Mouse (Mus musculus): ENCODE data around the gene Arsg. TPM values are rescaled to one million over a fixed set of nuclear protein-coding genes. Genes with fewer than 3 reads are reported as not detected.

The Arsg gene
- polyA plus RNA-seq (2014; fragmentation: Nextera tagmentation; extraction: Ambion mirVana), result 1.9 and 2.3 TPM in 2 replicates

DNA sequence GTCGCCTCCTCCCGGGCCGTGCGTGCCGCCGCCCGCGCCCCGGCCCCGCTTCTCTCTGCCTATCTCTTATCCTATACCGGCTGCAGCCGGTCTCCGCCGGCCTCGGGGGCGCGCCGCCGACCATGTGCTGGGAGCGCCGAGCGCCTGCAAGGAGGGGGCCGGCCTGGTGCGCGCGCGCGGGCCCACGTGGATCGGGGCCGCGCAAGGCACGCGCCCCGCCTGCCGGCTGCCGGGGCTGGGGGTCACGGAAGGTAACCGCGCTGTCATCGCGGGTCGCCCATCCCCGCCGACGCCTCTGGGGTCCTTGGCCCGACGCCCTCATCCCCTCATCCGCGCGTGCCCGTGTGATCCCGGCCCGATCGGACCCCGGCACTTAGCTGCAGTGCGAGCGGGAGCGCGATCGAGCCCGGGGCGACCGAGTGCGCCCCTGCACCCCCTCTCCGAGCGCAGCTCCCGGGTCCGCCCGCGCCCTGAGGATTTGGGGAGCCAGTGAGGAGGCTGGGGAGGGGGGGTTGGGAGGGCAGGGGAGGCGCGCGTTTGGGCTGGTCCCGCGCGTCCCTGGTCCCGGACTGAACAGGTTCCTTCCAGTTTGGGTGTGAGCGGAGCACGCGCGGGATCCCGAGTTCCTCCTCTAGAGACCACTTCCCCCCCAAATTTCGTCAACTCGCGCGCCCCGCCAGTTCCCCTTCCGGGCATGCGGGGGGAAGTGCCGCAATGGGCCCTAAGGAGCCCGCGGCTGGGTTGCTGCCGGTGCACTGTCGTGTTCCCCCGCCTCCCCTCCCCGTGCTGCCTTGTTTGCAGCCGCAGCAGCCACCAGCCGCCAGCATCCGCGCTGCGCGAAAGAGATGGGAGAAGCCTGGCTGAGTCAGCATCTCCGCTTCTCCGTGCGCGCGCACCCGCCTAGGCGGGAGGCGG is at the start of gene Arsg, which contains the start of gene Slc16a6:
TSS of gene Arsg (plus strand) at position 204 of the 915 bp plus-strand sequence.
TSS of gene Slc16a6 (minus strand) at position 428 of the 915 bp plus-strand sequence.
- H3K4me3 ChIP-seq (ENCODE audit: low read depth, low read length), result peak within 1 kb of the TSS; percentile 77
- WGBS, result under 1% methylated on average over 74 of the region's 111 CpGs

DNA sequence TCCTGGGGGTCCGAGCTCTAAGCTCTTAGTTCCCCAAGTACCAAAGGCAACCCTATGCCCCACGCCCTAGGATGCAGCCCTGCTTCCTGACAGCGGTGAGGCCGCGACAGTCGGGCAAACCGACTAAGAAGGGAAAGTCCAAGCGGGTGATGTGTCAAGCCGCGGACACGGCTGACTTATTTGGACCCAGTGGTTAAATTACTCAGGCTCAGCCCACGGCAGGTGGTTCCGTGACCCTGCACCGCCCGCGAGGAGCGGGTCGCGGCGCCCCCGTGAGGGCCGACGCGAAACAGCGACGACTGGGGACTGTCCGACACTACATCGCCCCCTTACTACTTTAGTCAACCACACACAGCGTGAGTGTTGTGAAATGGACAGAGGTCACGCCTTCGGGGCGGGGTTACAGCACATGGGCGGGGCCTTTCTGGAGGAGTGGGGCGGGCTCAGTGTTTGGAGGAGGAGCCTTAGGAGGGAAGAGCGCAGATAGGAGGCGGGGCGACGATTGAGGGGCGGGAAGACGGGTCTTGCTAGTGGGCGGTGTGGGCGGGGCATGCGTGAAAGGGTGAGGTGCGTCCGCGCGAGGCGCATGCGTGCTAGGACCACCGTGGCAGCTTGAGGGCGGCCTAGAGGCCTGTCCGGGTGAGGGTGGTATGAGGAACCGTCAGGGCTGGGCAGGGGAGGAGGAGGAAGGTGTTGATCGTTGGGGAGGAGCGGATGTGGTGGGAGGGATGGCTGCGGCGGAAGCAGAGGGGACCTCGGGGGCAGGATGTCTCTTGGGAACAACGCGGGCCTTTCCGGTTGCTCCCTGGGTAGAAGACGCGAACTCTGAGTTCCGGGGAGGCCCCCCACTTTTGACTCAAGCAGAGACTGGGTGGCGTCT is 47.5 kb upstream of the Arsg start, which contains the start of gene Amz2:
TSS of gene Amz2 (plus strand) at position 555 of the 880 bp plus-strand sequence.
- Histone ChIP-seq H3K27ac (ENCODE audit: low read depth, low read length) (peak within 1 kb of the TSS; percentile 86), H3K4me3 (ENCODE audit: low read depth, low read length) (peak within 1 kb of the TSS; percentile 62), H3K4me2 (ENCODE audit: low read depth) (peak within 1 kb of the TSS; percentile 65), H3K9ac (ENCODE audit: low read length) (peak within 1 kb of the TSS; percentile 78), H3K9me3 (ENCODE audit: control insufficient read depth, low read length) (no peaks in the 10 kb centered on the region), H3K4me1 (ENCODE audit: control insufficient read depth, insufficient read depth, low read length) (0 out of 2 replicates have a peak, but pooled peaks cover 5% of the 10 kb centered on the region), H3K27me3 (ENCODE audit: control insufficient read depth, insufficient read depth, low read length) (no peaks in the 10 kb centered on the region), H3K36me3 (ENCODE audit: control insufficient read depth, insufficient read depth, low read length) (no peaks in the 10 kb centered on the region)
- peak; percentile 96 for ATAC-seq (ENCODE audit: insufficient read depth, low FRiP score, low TSS enrichment)
- DNase-seq (ENCODE audit: low spot score), result peak; percentile 100
- WGBS, result under 1% methylated on average over 64 of the region's 65 CpGs

More for the DNA sequence above, at the start of gene Arsg, which contains the start of gene Slc16a6:
- no peaks in the 10 kb centered on the region for H3K36me3 ChIP-seq (ENCODE audit: control insufficient read depth, insufficient read depth, low read length)
- peak within 1 kb of the TSS; percentile 94 for H3K9ac ChIP-seq (ENCODE audit: low read length)
- no peaks in the 10 kb centered on the region for H3K27me3 ChIP-seq (ENCODE audit: control insufficient read depth, insufficient read depth, low read length)
- ATAC-seq (ENCODE audit: insufficient read depth, low FRiP score, low TSS enrichment) (peak; percentile 84), DNase-seq (ENCODE audit: low spot score) (peak; percentile 92)
- peak within 1 kb of the TSS; percentile 92 for H3K27ac ChIP-seq (ENCODE audit: low read depth, low read length)
- peaks cover 12% of the 10 kb centered on the region; the same call in 1 of the 2 replicates for H3K4me1 ChIP-seq (ENCODE audit: control insufficient read depth, insufficient read depth, low read length)
- H3K9me3 ChIP-seq (ENCODE audit: control insufficient read depth, low read length), result no peaks in the 10 kb centered on the region
- peak within 1 kb of the TSS; percentile 84 for H3K4me2 ChIP-seq (ENCODE audit: low read depth)

DNA sequence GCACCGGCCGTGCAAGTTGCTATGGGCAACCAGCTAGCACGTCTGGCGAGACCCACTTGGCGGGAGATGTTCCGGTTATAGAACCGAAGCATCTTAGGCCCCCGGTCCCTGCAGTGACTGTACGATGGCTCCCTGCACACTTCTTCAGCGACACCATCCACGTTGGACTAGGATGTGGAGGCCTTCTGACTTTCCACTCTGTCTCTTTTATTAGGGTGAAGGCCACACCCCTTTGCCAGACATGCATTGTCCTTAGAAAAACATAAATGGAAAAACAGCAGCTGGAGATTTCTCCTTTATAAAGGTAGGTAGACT is 46.9 kb upstream of the Arsg start:
- ATAC-seq (ENCODE audit: insufficient read depth, low FRiP score, low TSS enrichment), result no peak
- H3K27ac ChIP-seq (ENCODE audit: low read depth, low read length), result peak overlapping the region; percentile 86
- DNase-seq (ENCODE audit: low spot score), result no peak
- H3K4me2 ChIP-seq (ENCODE audit: low read depth), result peak overlapping the region; percentile 65
- peak overlapping the region; percentile 62 for H3K4me3 ChIP-seq (ENCODE audit: low read depth, low read length)
- WGBS, result 0% methylated on average over 11 of the region's 11 CpGs
- H3K27me3 ChIP-seq (ENCODE audit: control insufficient read depth, insufficient read depth, low read length), result no peaks in the 10 kb centered on the region
- H3K36me3 ChIP-seq (ENCODE audit: control insufficient read depth, insufficient read depth, low read length), result no peaks in the 10 kb centered on the region
- H3K4me1 ChIP-seq (ENCODE audit: control insufficient read depth, insufficient read depth, low read length), result 0 out of 2 replicates have a peak, but pooled peaks cover 5% of the 10 kb centered on the region
- no peaks in the 10 kb centered on the region for H3K9me3 ChIP-seq (ENCODE audit: control insufficient read depth, low read length)
- H3K9ac ChIP-seq (ENCODE audit: low read length), result peak overlapping the region; percentile 78

DNA sequence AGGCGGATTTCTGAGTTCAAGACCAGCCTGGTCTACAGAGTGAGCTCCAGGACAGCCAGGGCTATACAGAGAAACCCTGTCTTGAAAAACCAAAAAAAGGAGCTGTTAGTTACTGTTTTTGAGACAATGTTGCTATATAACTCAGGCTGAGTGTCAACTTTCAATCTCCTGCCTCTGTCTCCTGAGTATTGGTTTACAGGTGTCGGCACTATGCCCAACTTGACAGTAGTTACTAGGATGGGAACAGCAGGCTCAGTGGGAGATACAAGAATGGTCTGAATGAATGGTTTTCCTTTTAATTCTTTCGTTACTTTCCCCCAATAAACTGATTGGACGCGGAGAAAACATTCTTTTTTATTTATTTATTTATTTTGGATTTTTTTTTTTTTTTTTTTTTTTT is 45.8 kb upstream of the Arsg start:
- H3K9me3 ChIP-seq (ENCODE audit: control insufficient read depth, low read length), result no peaks in the 10 kb centered on the region
- no peak overlapping the region for H3K4me2 ChIP-seq (ENCODE audit: low read depth)
- no peak overlapping the region for H3K9ac ChIP-seq (ENCODE audit: low read length)
- H3K4me3 ChIP-seq (ENCODE audit: low read depth, low read length), result no peak overlapping the region
- H3K27ac ChIP-seq (ENCODE audit: low read depth, low read length), result no peak overlapping the region
- 92% methylated on average over 5 of the region's 5 CpGs for WGBS
- H3K36me3 ChIP-seq (ENCODE audit: control insufficient read depth, insufficient read depth, low read length), result no peaks in the 10 kb centered on the region
- DNase-seq (ENCODE audit: low spot score) (no peak), ATAC-seq (ENCODE audit: insufficient read depth, low FRiP score, low TSS enrichment) (no peak)
- H3K4me1 ChIP-seq (ENCODE audit: control insufficient read depth, insufficient read depth, low read length), result 0 out of 2 replicates have a peak, but pooled peaks cover 5% of the 10 kb centered on the region
- no peaks in the 10 kb centered on the region for H3K27me3 ChIP-seq (ENCODE audit: control insufficient read depth, insufficient read depth, low read length)

DNA sequence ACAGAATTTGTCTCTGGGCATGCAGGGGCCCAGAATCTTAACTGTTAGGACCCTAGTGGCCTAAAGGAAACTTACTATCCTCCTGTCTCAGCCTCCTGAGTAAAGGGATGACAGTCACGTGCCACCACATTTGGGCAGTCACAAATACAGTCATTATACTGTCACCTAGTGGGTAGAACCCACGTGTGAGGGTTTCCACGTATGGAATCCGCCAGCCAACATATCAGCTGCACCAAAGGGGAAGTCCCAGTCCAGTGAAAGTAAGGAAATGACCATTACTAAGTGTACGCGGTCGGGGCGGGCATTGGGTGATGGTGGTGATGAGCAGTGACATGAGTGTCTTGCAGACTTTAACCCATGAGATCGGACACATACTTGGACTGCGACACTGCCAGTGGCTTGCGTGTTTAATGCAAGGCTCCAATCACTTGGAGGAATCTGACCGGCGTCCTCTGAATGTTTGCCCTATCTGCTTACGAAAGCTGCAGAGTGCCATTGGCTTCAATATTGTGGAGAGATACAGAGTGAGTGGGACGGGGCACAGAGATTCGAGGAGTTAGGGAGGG is 38.9 kb upstream of the Arsg start:
- peaks cover 3% of the 10 kb centered on the region for H3K36me3 ChIP-seq (ENCODE audit: control insufficient read depth, insufficient read depth, low read length)
- H3K4me1 ChIP-seq (ENCODE audit: control insufficient read depth, insufficient read depth, low read length), result no peaks in the 10 kb centered on the region
- WGBS, result 95% methylated on average over 16 of the region's 16 CpGs
- DNase-seq (ENCODE audit: low spot score) (no peak), ATAC-seq (ENCODE audit: insufficient read depth, low FRiP score, low TSS enrichment) (no peak)
- H3K9ac ChIP-seq (ENCODE audit: low read length), result no peak overlapping the region
- no peaks in the 10 kb centered on the region for H3K9me3 ChIP-seq (ENCODE audit: control insufficient read depth, low read length)
- H3K4me3 ChIP-seq (ENCODE audit: low read depth, low read length), result no peak overlapping the region
- H3K27me3 ChIP-seq (ENCODE audit: control insufficient read depth, insufficient read depth, low read length), result no peaks in the 10 kb centered on the region
- no peak overlapping the region for H3K4me2 ChIP-seq (ENCODE audit: low read depth)
- H3K27ac ChIP-seq (ENCODE audit: low read depth, low read length), result no peak overlapping the region

DNA sequence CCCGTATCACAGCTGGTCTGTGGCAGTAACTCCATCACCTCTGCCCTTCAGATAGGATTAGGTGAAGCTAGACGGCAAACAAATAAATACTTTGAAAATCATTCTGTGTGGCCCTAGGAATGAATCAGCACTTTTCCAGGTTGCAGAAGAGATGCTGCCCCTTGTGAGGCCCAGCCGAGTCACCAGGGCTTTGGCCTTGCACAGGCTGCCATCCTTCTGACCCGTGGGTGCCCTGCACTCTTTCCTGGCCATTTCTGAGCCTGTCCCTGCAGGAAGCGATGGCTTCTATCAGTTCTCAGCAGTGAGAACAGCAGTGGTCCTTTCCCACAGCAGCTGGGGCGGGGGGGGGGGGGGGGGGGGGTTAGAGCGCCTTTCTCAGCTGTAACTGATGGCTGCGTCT is 36.3 kb upstream of the Arsg start:
- H3K36me3 ChIP-seq (ENCODE audit: control insufficient read depth, insufficient read depth, low read length), result peaks cover 3% of the 10 kb centered on the region
- H3K4me2 ChIP-seq (ENCODE audit: low read depth), result no peak overlapping the region
- no peak for DNase-seq (ENCODE audit: low spot score)
- ATAC-seq (ENCODE audit: insufficient read depth, low FRiP score, low TSS enrichment), result no peak
- H3K9me3 ChIP-seq (ENCODE audit: control insufficient read depth, low read length), result no peaks in the 10 kb centered on the region
- peaks cover 6% of the 10 kb centered on the region; the same call in 1 of the 2 replicates for H3K27me3 ChIP-seq (ENCODE audit: control insufficient read depth, insufficient read depth, low read length)
- no peak overlapping the region for H3K9ac ChIP-seq (ENCODE audit: low read length)
- H3K4me1 ChIP-seq (ENCODE audit: control insufficient read depth, insufficient read depth, low read length), result no peaks in the 10 kb centered on the region
- no peak overlapping the region for H3K4me3 ChIP-seq (ENCODE audit: low read depth, low read length)
- WGBS, result 77% methylated on average over 7 of the region's 8 CpGs
- H3K27ac ChIP-seq (ENCODE audit: low read depth, low read length), result no peak overlapping the region

DNA sequence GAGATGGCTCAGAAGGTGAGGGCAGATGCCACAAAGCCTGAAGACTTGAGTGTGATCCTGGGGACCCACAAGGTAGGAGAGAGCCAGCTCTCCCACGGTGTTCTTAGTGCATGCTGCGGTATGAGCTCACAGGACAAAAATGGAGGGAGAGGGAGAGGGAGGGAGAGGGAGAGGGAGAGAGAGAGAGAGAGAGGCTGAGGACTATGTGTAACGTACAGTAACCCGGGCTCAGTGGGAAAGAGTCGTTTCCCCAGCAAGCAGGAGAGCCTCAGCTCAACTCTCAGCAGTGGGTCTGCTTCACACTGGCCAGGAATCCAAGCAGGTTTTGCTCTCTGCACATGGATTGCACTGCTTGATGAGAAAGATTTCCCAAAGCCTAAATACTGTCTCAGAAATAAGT is 34.0 kb upstream of the Arsg start:
- H3K36me3 ChIP-seq (ENCODE audit: control insufficient read depth, insufficient read depth, low read length), result peaks cover 3% of the 10 kb centered on the region
- 29% methylated on average over 4 of the region's 5 CpGs for WGBS
- H3K27ac ChIP-seq (ENCODE audit: low read depth, low read length), result no peak overlapping the region
- no peaks in the 10 kb centered on the region for H3K4me1 ChIP-seq (ENCODE audit: control insufficient read depth, insufficient read depth, low read length)
- peaks cover 6% of the 10 kb centered on the region; the same call in 1 of the 2 replicates for H3K27me3 ChIP-seq (ENCODE audit: control insufficient read depth, insufficient read depth, low read length)
- H3K9ac ChIP-seq (ENCODE audit: low read length), result no peak overlapping the region
- DNase-seq (ENCODE audit: low spot score) (no peak), ATAC-seq (ENCODE audit: insufficient read depth, low FRiP score, low TSS enrichment) (no peak)
- no peak overlapping the region for H3K4me2 ChIP-seq (ENCODE audit: low read depth)
- no peak overlapping the region for H3K4me3 ChIP-seq (ENCODE audit: low read depth, low read length)
- no peaks in the 10 kb centered on the region for H3K9me3 ChIP-seq (ENCODE audit: control insufficient read depth, low read length)

DNA sequence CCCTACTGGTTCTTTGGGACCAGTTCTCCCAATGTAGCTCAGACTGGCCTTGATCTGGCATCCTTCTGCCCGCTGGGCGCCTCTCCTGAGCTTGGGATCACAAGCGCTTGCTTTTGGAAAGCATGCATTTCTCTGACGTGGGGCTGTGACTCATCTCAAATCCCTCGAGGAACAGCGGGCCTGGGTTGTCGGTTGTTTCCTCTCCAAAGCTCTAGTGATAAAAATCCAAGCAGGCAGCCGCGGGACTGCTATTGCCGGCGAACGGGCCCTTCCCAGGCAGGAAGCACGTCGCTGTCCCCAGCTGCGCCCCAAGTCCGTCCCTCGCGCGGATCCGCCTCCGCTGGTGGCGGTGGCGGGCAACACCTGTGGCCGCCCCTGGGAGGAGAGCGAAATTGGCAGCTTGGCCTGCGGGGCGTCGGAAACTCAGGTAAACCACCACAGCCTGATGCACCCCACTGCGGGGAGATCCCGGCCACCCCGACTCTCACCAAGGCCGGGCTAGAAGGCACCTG is 33.3 kb upstream of the Arsg start:
- Histone ChIP-seq H3K4me2 (ENCODE audit: low read depth) (peak overlapping the region; percentile 58), H3K27me3 (ENCODE audit: control insufficient read depth, insufficient read depth, low read length) (peaks cover 6% of the 10 kb centered on the region; the same call in 1 of the 2 replicates), H3K27ac (ENCODE audit: low read depth, low read length) (no peak overlapping the region), H3K9me3 (ENCODE audit: control insufficient read depth, low read length) (no peaks in the 10 kb centered on the region), H3K4me1 (ENCODE audit: control insufficient read depth, insufficient read depth, low read length) (no peaks in the 10 kb centered on the region), H3K36me3 (ENCODE audit: control insufficient read depth, insufficient read depth, low read length) (no peaks in the 10 kb centered on the region; the same call in none of the 2 replicates), H3K4me3 (ENCODE audit: low read depth, low read length) (peak overlapping the region; percentile 34), H3K9ac (ENCODE audit: low read length) (peak overlapping the region; percentile 47)
- ATAC-seq (ENCODE audit: insufficient read depth, low FRiP score, low TSS enrichment) (no peak), DNase-seq (ENCODE audit: low spot score) (peak; percentile 65)
- 1% methylated on average over 31 of the region's 32 CpGs for WGBS
